Mouse (Mus musculus): ENCODE measurements around the gene A630010A05Rik.
"Not testable (repeated sequence)": the region's sequence is repeated elsewhere in the genome, so short reads cannot be mapped to it uniquely, and the experiment has no call there.

Gene A630010A05Rik

GRCm38 (mm10) chr16:14562017-14562416 is at the start of gene A630010A05Rik:
Gene A630010A05Rik (plus strand): TSS chr16:14562317.
- no peak for DNase-seq (ENCODE audit: low read depth, low spot score)

- DNase-seq (ENCODE audit: low read depth, low spot score) = peak; percentile 2
Measured at GRCm38 (mm10) chr16:14535766-14536165, 26.4 kb upstream of the A630010A05Rik start.

- not testable (repeated sequence) for DNase-seq (ENCODE audit: low read depth, low spot score)
Measured at GRCm38 (mm10) chr16:14557191-14557590, 4.9 kb upstream of the A630010A05Rik start.

Data from brain, adult 2 months (tissue).